Mouse (Mus musculus): ENCODE measurements around the gene Slc37a1.

DNA sequence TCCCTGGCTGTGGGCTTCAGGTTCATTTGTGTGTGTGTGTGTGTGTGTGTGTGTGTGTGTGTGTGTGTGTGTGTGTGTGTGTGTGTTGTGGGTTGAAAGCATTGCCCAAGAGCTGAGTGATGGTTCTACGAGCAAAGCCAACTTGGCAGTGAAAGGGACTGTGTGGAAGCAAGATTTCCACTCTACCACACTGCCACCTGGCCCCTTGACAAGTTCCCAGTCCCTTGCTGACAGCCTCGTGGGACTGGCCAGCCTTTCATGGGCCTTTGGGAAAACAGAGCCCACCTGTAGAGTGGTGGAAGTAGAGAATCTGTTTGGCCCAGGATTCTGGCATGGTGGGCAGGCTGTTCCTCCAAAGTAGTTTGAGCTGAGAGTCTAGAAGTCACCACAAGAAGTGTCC lies 107.2 kb downstream of the Slc37a1 start:
- TF ChIP-seq CTCF (IDR thresholded peaks at IDR 0.05; ENCODE audit: low read depth, low read length), result no peak
- TF ChIP-seq POLR2A (IDR thresholded peaks at IDR 0.05; ENCODE audit: extremely low read depth, insufficient read depth, low read length), result no peak
